Mouse (Mus musculus): ENCODE results near the gene Acot3.
"Not testable (repeated sequence)": the region's sequence is repeated elsewhere in the genome, so short reads cannot be mapped to it uniquely, and the experiment has no call there.

Gene Acot3

GRCm38 (mm10) chr12:84051937-84052474 is at the start of gene Acot3:
Gene Acot3 (plus strand): TSS chr12:84052144.
- DNase-seq (ENCODE audit: low spot score) = no peak

- no peak for DNase-seq (ENCODE audit: low spot score)
Measured at GRCm38 (mm10) chr12:84003866-84004265, 48.1 kb upstream of the Acot3 start.

- DNase-seq (ENCODE audit: low spot score) = no peak
Measured at GRCm38 (mm10) chr12:84008251-84008650, 43.7 kb upstream of the Acot3 start.

GRCm38 (mm10) chr12:84008729-84009128 is 43.2 kb upstream of the Acot3 start:
- DNase-seq (ENCODE audit: low spot score) = no peak

- peak; percentile 52 for DNase-seq (ENCODE audit: low spot score)
Measured at GRCm38 (mm10) chr12:84009171-84009965, 42.6 kb upstream of the Acot3 start, which contains the start of gene Acot1. Gene Acot1 (plus strand): TSS chr12:84009490.

GRCm38 (mm10) chr12:84010201-84010600 is 41.7 kb upstream of the Acot3 start:
- no peak for DNase-seq (ENCODE audit: low spot score)

GRCm38 (mm10) chr12:84011251-84012040 is 40.5 kb upstream of the Acot3 start:
- DNase-seq (ENCODE audit: low spot score) = no peak

GRCm38 (mm10) chr12:84013130-84013529 is 38.8 kb upstream of the Acot3 start:
- DNase-seq (ENCODE audit: low spot score) = no peak

GRCm38 (mm10) chr12:84013701-84014100 is 38.2 kb upstream of the Acot3 start:
- DNase-seq (ENCODE audit: low spot score) = no peak

- peak; percentile 64 for DNase-seq (ENCODE audit: low spot score)
Measured at GRCm38 (mm10) chr12:84020528-84020927, 31.4 kb upstream of the Acot3 start.

- DNase-seq (ENCODE audit: low spot score) = not testable (repeated sequence)
Measured at GRCm38 (mm10) chr12:84022266-84022665, 29.7 kb upstream of the Acot3 start.

- DNase-seq (ENCODE audit: low spot score) = no peak
Measured at GRCm38 (mm10) chr12:84023052-84023745, 28.7 kb upstream of the Acot3 start.

- DNase-seq (ENCODE audit: low spot score) = no peak
Measured at GRCm38 (mm10) chr12:84025888-84026287, 26.1 kb upstream of the Acot3 start.

- not testable (repeated sequence) for DNase-seq (ENCODE audit: low spot score)
Measured at GRCm38 (mm10) chr12:84028328-84028727, 23.6 kb upstream of the Acot3 start.

- DNase-seq (ENCODE audit: low spot score) = not testable (repeated sequence)
Measured at GRCm38 (mm10) chr12:84029043-84029442, 22.9 kb upstream of the Acot3 start.

GRCm38 (mm10) chr12:84030659-84031332 is 21.1 kb upstream of the Acot3 start:
- peak; percentile 81 for DNase-seq (ENCODE audit: low spot score)

- no peak for DNase-seq (ENCODE audit: low spot score)
Measured at GRCm38 (mm10) chr12:84032854-84033253, 19.1 kb upstream of the Acot3 start.

GRCm38 (mm10) chr12:84033302-84033701 is 18.6 kb upstream of the Acot3 start:
- not testable (repeated sequence) for DNase-seq (ENCODE audit: low spot score)

- DNase-seq (ENCODE audit: low spot score) = no peak
Measured at GRCm38 (mm10) chr12:84034108-84034507, 17.8 kb upstream of the Acot3 start.

GRCm38 (mm10) chr12:84038241-84038640 is 13.7 kb upstream of the Acot3 start, which contains the start of gene Acot4:
Gene Acot4 (plus strand): TSS chr12:84038379.
- DNase-seq (ENCODE audit: low spot score) = peak; percentile 16

- DNase-seq (ENCODE audit: low spot score) = peak; percentile 12
Measured at GRCm38 (mm10) chr12:84038691-84039111, 13.2 kb upstream of the Acot3 start, which contains the start of gene Gm49366. Gene Gm49366 (plus strand): TSS chr12:84038935.
